Comparison of ENCODE assay signal across 22 mouse cellular contexts in genomic region chr12:50709000-50709788, GRCm38 (mm10).
DNase-seq lines count a peak whose midpoint lies in the region; ATAC-seq and TF ChIP-seq lines count a peak whose summit lies in the region.
"Had no signal": no experiment of that assay in that cellular context is flagged by ENCODE, and none has a peak within 500 bp of the region (broad histone marks: within the 10 kb centered on the region; RNA-seq: fewer than 3 reads in every experiment).

No protein-coding gene starts in this region.

- H3K4me2 ChIP-seq in hindbrain, embryonic 14.5 days (replicated peaks), result no peak overlapping the region
- no peak overlapping the region for H3K4me2 ChIP-seq in hindbrain, embryonic 12.5 days (replicated peaks)
- no peak overlapping the region for H3K4me2 ChIP-seq in forebrain, postnatal 0 days (ENCODE audit: low read depth)
- H3K4me2 ChIP-seq in neural tube, embryonic 13.5 days, result no peak overlapping the region
- H3K4me2 ChIP-seq: embryonic facial prominence, embryonic 13.5 days; liver, embryonic 13.5 days; lung, embryonic 14.5 days had no signal

- no peaks in the 10 kb centered on the region for H3K36me3 ChIP-seq in hindbrain, embryonic 14.5 days (replicated peaks; ENCODE audit: control insufficient read depth, insufficient read depth)
- no peaks in the 10 kb centered on the region for H3K36me3 ChIP-seq in hindbrain, embryonic 12.5 days
- no peaks in the 10 kb centered on the region for H3K36me3 ChIP-seq in forebrain, postnatal 0 days (ENCODE audit: insufficient read depth)
- H3K36me3 ChIP-seq in neural tube, embryonic 13.5 days, result no peaks in the 10 kb centered on the region
- H3K36me3 ChIP-seq: embryonic facial prominence, embryonic 13.5 days; heart, embryonic 10.5 days; liver, embryonic 13.5 days had no signal

- WGBS in hindbrain, embryonic 14.5 days, result 59% methylated on average over 6 of the region's 6 CpGs
- WGBS in hindbrain, embryonic 12.5 days, result 69% methylated on average over 6 of the region's 6 CpGs
- 30% methylated on average over 6 of the region's 6 CpGs for WGBS in forebrain, postnatal 0 days
- WGBS in neural tube, embryonic 13.5 days, result 46% methylated on average over 6 of the region's 6 CpGs

- H3K9me3 ChIP-seq in hindbrain, embryonic 14.5 days (ENCODE audit: control insufficient read depth, low read length), result no peaks in the 10 kb centered on the region
- no peaks in the 10 kb centered on the region for H3K9me3 ChIP-seq in hindbrain, embryonic 12.5 days (replicated peaks)
- no peaks in the 10 kb centered on the region for H3K9me3 ChIP-seq in forebrain, postnatal 0 days (ENCODE audit: low read length)
- no peaks in the 10 kb centered on the region for H3K9me3 ChIP-seq in neural tube, embryonic 13.5 days
- H3K9me3 ChIP-seq: embryonic facial prominence, embryonic 13.5 days; heart, embryonic 10.5 days; liver, embryonic 13.5 days had no signal

- TF ChIP-seq CTCF in forebrain, postnatal 0 days (IDR thresholded peaks at IDR 0.05; ENCODE audit: low read depth), result no peak

- H3K4me1 ChIP-seq in hindbrain, embryonic 14.5 days (replicated peaks; ENCODE audit: control insufficient read depth, insufficient read depth, low read length), result no peaks in the 10 kb centered on the region
- no peaks in the 10 kb centered on the region for H3K4me1 ChIP-seq in hindbrain, embryonic 12.5 days
- H3K4me1 ChIP-seq in forebrain, postnatal 0 days (ENCODE audit: insufficient read depth), result 0 out of 2 replicates have a peak, but pooled peaks cover 5% of the 10 kb centered on the region
- H3K4me1 ChIP-seq in neural tube, embryonic 13.5 days (replicated peaks), result peaks cover 6% of the 10 kb centered on the region
- H3K4me1 ChIP-seq: embryonic facial prominence, embryonic 13.5 days; heart, embryonic 10.5 days; liver, embryonic 13.5 days had no signal

- no peak overlapping the region for H3K9ac ChIP-seq in hindbrain, embryonic 14.5 days
- no peak overlapping the region for H3K9ac ChIP-seq in hindbrain, embryonic 12.5 days
- no peak overlapping the region for H3K9ac ChIP-seq in forebrain, postnatal 0 days
- H3K9ac ChIP-seq in neural tube, embryonic 13.5 days, result no peak overlapping the region
- H3K9ac ChIP-seq: embryonic facial prominence, embryonic 13.5 days; liver, embryonic 13.5 days; lung, embryonic 14.5 days had no signal

- peak; percentile 27 for DNase-seq in hindbrain, embryonic 14.5 days (ENCODE audit: low spot score)
- peak; percentile 36 for DNase-seq in brain, embryonic 18.5 days (ENCODE audit: low read depth, low spot score)
- DNase-seq in forebrain, postnatal 0 days, result peak; percentile 66
- no peak for DNase-seq in ovary, adult 18-20 months (ENCODE audit: low spot score)
- DNase-seq: adrenal gland, adult 2 months; cerebellum, adult 2 months; cerebellum, postnatal 25 days; embryo, embryonic 11 days; gastrocnemius, postnatal 10 days; kidney, adult 11 months; layer of hippocampus, adult 9-11 months; liver, embryonic 13.5 days; lung, embryonic 14.5 days; thymus, adult 2 months; thymus, postnatal 4 days had no signal

- no peaks in the 10 kb centered on the region for H3K27me3 ChIP-seq in hindbrain, embryonic 14.5 days (ENCODE audit: control insufficient read depth, insufficient read depth, low read length)
- no peaks in the 10 kb centered on the region for H3K27me3 ChIP-seq in hindbrain, embryonic 12.5 days
- no peaks in the 10 kb centered on the region for H3K27me3 ChIP-seq in forebrain, postnatal 0 days (ENCODE audit: insufficient read depth, low read length)
- H3K27me3 ChIP-seq in neural tube, embryonic 13.5 days, result no peaks in the 10 kb centered on the region
- H3K27me3 ChIP-seq: embryonic facial prominence, embryonic 13.5 days; liver, embryonic 13.5 days had no signal

- no peak overlapping the region for H3K4me3 ChIP-seq in hindbrain, embryonic 14.5 days (replicated peaks; ENCODE audit: low read length)
- no peak overlapping the region for H3K4me3 ChIP-seq in hindbrain, embryonic 12.5 days
- no peak overlapping the region for H3K4me3 ChIP-seq in forebrain, postnatal 0 days (ENCODE audit: low read depth, low read length)
- H3K4me3 ChIP-seq in neural tube, embryonic 13.5 days, result no peak overlapping the region
- H3K4me3 ChIP-seq: embryonic facial prominence, embryonic 13.5 days; erythroblast, embryonic 14.5 days; heart, embryonic 10.5 days; liver, embryonic 13.5 days had no signal

- H3K27ac ChIP-seq in hindbrain, embryonic 14.5 days, result peak overlapping the region; percentile 65; the same call in 1 of the 2 replicates
- no peak overlapping the region for H3K27ac ChIP-seq in hindbrain, embryonic 12.5 days
- peak overlapping the region; percentile 76 for H3K27ac ChIP-seq in forebrain, postnatal 0 days (ENCODE audit: low read depth, low read length)
- H3K27ac ChIP-seq in neural tube, embryonic 13.5 days (replicated peaks), result peak overlapping the region; percentile 64
- H3K27ac ChIP-seq: embryonic facial prominence, embryonic 13.5 days; heart, embryonic 10.5 days; liver, embryonic 13.5 days; stomach, postnatal 0 days had no signal

- peak; percentile 70 for ATAC-seq in hindbrain, embryonic 14.5 days (ENCODE audit: low FRiP score)
- ATAC-seq in hindbrain, embryonic 12.5 days (ENCODE audit: low FRiP score), result no peak
- peak; percentile 83 for ATAC-seq in forebrain, postnatal 0 days
- ATAC-seq in neural tube, embryonic 13.5 days (ENCODE audit: low read depth), result peak; percentile 72
- ATAC-seq in cerebellum, adult (ENCODE audit: insufficient number of reproducible peaks, low FRiP score, low TSS enrichment), result no peak

Comparison
In these comparisons a context has a peak if more than half of its experiments do, and no peak if none do; other contexts are left out.
1. ATAC-seq: peak in hindbrain, embryonic 14.5 days (single experiment), forebrain, postnatal 0 days (single experiment) and neural tube, embryonic 13.5 days (single experiment); none in hindbrain, embryonic 12.5 days (single experiment) and cerebellum, adult (single experiment).